Mouse (Mus musculus): Measurements from ENCODE around the gene Mrgprb2. TPM values are rescaled to one million over a fixed set of nuclear protein-coding genes. Genes with fewer than 3 reads are reported as not detected.

Mrgprb2 gene
- not detected in 2 replicates for total RNA-seq (2014; rRNA removed)
- not detected in 2 replicates for polyA plus RNA-seq (2015; fragmentation: Nextera tagmentation; extraction: Ambion mirVana)

GRCm38 (mm10) chr7:48557986-48558385, at the start of gene Mrgprb2:
TSS of gene Mrgprb2 (minus strand) at chr7:48558086.
- no peak within 1 kb of the TSS for H3K4me2 ChIP-seq (ENCODE audit: low read depth, low read length, poor library complexity, severe bottlenecking)
- TF ChIP-seq CTCF (IDR thresholded peaks at IDR 0.05): no peak
- DNase-seq (ENCODE audit: low spot score) (no peak), ATAC-seq (ENCODE audit: low FRiP score) (no peak)
- no peak within 1 kb of the TSS for H3K9ac ChIP-seq (replicated peaks; ENCODE audit: low read length, poor library complexity, severe bottlenecking)
- H3K4me1 ChIP-seq (ENCODE audit: insufficient read depth, low read length): no peaks in the 10 kb centered on the region
- H3K36me3 ChIP-seq (ENCODE audit: insufficient read depth, low read length): no peaks in the 10 kb centered on the region
- 0 out of 2 replicates have a peak, but pooled peaks cover 3% of the 10 kb centered on the region for H3K9me3 ChIP-seq (ENCODE audit: low read length)
- H3K27me3 ChIP-seq (ENCODE audit: insufficient read depth, low read length): no peaks in the 10 kb centered on the region
- H3K27ac ChIP-seq (ENCODE audit: low read depth, low read length): no peak within 1 kb of the TSS
- no peak within 1 kb of the TSS for H3K4me3 ChIP-seq (ENCODE audit: low read depth, low read length)

Other genes with a start within 250 kb of the Mrgprb2 start
- not detected in 2 replicates for gene Mrgprb8, start 169.6 kb downstream of the Mrgprb2 start, total RNA-seq (2014; rRNA removed)
- gene Mrgprb8, start 169.6 kb downstream of the Mrgprb2 start, polyA plus RNA-seq (2015; fragmentation: Nextera tagmentation; extraction: Ambion mirVana): not detected in 2 replicates
- gene Mrgprb1, start 101.7 kb downstream of the Mrgprb2 start, total RNA-seq (2014; rRNA removed): 0.11 TPM in 1 of 2 replicates, not detected in the other
- gene Mrgprb1, start 101.7 kb downstream of the Mrgprb2 start, polyA plus RNA-seq (2015; fragmentation: Nextera tagmentation; extraction: Ambion mirVana): not detected in 2 replicates
- gene Mrgprx2, start 58.8 kb downstream of the Mrgprb2 start, total RNA-seq (2014; rRNA removed): not detected in 2 replicates
- not detected in 2 replicates for gene Mrgprx2, start 58.8 kb downstream of the Mrgprb2 start, polyA plus RNA-seq (2015; fragmentation: Nextera tagmentation; extraction: Ambion mirVana)
- not detected in 2 replicates for gene Mrgprb3, start 85.7 kb upstream of the Mrgprb2 start, total RNA-seq (2014; rRNA removed)
- not detected in 2 replicates for gene Mrgprb3, start 85.7 kb upstream of the Mrgprb2 start, polyA plus RNA-seq (2015; fragmentation: Nextera tagmentation; extraction: Ambion mirVana)
- 37.3 and 43.0 TPM in 2 replicates for gene Zdhhc13, start 230.9 kb upstream of the Mrgprb2 start, total RNA-seq (2014; rRNA removed)
- 21.2 and 24.3 TPM in 2 replicates for gene Zdhhc13, start 230.9 kb upstream of the Mrgprb2 start, polyA plus RNA-seq (2015; fragmentation: Nextera tagmentation; extraction: Ambion mirVana)